Mouse (Mus musculus) left cerebral cortex, adult 18-20 months (tissue): ENCODE data around the gene Spata5. TPM values are rescaled to one million over a fixed set of nuclear protein-coding genes. Genes with fewer than 3 reads are reported as not detected.
A peak's percentile ranks its signal among the peaks of the same experiment; 100 is the strongest.

Experiments
- DNase-seq, 2 experiments: peaks; one replicate each; pipeline ENCODE4 v3.0.0; 2021 to 2022; ENCODE audit warnings: low spot score in 2 of 2, mixed read lengths in 1 of 2
- total RNA-seq, 2 experiments: library from RNA; stranded (reverse); gene quantifications; 2 replicates each; pipeline ENCODE4 v1.2.3; 2021

The Spata5 gene
- total RNA-seq, 2 experiments from 2014 or later = 24.0 to 32.8 TPM

GRCm38 (mm10) chr3:37420072-37420471 is 376 bp downstream of the Spata5 start, which contains the start of gene Nudt6:
TSS of gene Nudt6 (minus strand) at chr3:37420211.
- DNase-seq = peak; percentile 90 to 92

DNA sequence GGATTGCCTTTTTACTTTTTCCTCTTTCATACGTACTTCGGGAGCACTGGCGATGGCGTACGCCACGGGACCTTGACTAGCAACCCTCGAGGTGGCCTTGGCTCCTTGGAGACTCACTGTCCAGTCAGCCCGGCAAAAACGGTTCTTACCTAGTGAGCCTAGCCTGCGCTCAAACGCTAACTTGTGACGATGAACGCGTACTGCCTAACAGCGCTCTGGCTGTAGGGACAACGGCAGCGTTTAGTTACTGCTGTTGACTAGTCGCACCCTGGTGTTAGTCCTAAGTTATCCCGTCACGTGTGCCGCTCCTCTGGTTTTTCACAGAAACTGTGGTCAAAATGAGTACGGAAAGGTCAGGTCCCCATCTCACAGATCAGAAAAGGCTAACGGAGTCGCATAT is 945 bp downstream of the Spata5 start:
- DNase-seq = peak in 1 of 2 experiments; percentile 18

DNA sequence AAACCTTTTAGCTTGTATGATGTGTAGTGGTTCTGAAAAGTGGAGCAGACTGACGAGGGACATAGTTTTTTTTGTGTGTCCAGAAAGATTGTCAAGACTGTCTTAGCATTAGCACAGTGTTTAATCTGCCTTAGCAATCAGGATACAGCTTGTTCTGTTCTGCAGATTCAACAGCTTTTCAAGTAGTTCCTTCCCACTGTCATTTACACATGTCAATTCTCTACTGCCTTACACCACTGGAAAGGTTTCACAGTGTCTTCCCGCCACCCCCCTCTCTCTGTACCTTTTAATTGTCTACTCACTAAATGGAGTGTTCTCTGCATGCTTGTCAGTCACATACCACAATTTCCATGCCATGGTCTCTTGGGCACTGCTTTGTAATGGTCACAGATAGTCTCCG is 1.5 kb downstream of the Spata5 start:
- no peak for DNase-seq

- no peak for DNase-seq
Observed at GRCm38 (mm10) chr3:37426069-37426468, 6.4 kb downstream of the Spata5 start.

DNA sequence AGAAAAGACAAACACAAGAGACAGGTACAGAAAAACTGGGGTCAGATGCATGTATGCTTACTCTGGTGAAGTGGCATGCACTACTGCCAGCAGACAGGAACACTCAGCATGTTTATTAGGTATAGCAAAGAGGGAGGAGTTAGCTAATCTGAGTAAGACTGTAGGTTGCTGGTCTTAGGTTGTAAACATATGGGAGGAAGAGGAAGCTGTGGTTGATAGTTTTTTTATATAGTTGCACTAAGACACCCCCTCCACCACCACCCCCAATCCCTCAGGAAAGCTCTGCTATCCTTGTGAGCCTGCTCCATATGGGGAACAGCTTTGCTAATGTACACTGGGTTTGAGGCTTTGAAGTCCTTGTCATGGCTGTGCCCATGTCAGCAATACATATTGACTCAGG is 10.7 kb downstream of the Spata5 start:
- no peak for DNase-seq

GRCm38 (mm10) chr3:37439770-37440169 is 20.1 kb downstream of the Spata5 start:
- DNase-seq = no peak

DNA sequence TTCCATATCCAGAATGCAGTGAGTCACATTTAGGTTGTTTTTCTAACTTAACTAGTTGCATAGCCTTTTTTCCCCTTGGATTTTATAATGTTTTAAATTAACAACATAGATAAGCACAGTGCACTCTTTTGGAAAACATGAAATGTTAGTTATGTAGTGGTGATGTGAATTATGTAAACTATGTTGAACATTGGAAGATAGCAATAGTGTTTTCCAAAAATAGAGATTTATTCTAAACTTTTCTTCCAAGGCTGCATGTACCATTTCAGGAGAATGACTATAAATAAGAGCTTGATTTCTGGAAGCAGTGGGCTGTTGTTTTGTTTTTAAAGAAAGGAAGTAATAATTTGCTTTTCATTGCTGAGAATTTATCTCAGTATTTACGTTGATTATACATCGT is 23.7 kb downstream of the Spata5 start:
- DNase-seq = no peak

- no peak for DNase-seq
Observed at GRCm38 (mm10) chr3:37455992-37456391, 36.3 kb downstream of the Spata5 start.

- no peak for DNase-seq
Observed at GRCm38 (mm10) chr3:37468170-37468569, 48.5 kb downstream of the Spata5 start.

DNA sequence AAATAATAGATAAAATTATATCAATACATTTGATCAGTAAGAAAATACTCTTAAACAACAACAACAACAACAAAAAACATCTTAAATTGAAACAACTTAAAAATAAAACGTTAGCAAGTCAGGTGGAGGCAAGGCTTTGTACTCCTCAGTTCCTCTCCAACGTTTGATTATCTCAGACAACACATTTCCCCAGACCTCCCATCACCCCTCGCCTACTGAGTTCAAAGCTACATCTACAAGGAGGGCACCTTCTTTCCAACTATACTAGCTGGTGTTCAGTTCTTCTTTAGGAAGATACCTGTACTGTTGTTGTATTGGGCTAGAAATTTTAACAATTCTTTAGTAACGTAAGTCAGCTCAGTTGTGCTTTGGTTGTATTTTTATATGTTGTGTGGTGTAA is 49.7 kb downstream of the Spata5 start:
- DNase-seq = no peak

DNA sequence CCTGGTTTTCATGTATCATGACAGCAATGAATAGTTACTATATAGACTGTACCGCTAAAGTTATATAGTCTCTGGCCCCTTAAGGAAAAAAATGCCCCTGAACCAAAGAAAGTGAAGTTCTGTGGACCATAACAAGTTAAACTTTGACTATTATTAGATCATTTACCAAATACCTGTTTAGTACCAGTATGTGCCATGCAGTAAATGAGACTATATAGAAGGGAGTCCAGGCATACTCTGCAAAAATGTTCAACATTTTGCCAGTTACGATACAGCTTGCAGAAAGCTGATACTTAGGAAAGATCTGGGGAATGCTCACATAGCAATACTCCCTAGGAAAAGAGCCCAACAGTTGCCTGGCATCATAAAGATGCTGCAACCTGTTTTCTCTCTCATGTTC is 51.2 kb downstream of the Spata5 start:
- DNase-seq = no peak

DNA sequence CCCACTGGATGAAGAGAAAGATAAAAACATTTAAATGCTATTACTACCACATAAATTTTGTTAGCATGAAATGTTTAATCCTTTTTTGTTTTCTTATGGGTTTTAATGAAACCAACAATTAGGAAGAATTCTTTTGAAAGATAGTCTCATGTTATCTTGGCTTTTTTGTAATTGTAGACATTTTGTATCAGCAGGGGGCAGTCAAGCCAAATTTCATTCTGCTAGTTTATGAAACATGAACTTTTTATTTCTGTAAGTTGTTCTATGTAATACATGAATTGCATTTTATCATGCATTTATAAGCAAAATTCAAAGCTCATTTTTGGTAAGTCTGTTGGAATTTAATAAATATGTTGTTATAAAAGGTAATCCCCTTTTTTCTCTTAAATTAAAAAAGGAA is 52.8 kb downstream of the Spata5 start:
- peak in 1 of 2 experiments; percentile 38 for DNase-seq

GRCm38 (mm10) chr3:37476485-37476884 is 56.8 kb downstream of the Spata5 start:
- no peak for DNase-seq

GRCm38 (mm10) chr3:37477438-37478188 is 57.9 kb downstream of the Spata5 start:
- DNase-seq = no peak

- DNase-seq = no peak
Observed at GRCm38 (mm10) chr3:37479771-37480170, 60.1 kb downstream of the Spata5 start.

DNA sequence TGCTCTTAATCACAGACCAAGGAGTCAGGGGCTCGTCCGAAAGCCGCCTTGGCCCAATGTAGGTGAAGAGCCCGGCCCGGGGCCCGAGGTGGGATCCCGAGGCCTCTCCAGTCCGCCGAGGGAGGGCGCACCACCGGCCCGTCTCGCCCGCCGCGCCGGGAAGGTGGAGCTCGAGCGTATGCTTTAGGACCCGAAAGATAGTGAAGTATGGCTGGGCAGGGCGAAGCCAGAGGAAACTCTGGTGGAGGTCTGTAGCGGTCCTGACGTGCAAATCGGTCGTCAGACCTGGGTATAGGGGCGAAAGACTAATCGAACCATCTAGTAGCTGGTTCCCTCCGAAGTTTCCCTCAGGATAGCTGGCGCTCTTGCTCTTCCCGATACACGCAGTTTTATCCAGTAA is 61.6 kb downstream of the Spata5 start:
- no peak for DNase-seq

- DNase-seq = no peak
Observed at GRCm38 (mm10) chr3:37482720-37483119, 63.0 kb downstream of the Spata5 start.

- no peak for DNase-seq
Observed at GRCm38 (mm10) chr3:37483709-37484265, 64.1 kb downstream of the Spata5 start.

DNA sequence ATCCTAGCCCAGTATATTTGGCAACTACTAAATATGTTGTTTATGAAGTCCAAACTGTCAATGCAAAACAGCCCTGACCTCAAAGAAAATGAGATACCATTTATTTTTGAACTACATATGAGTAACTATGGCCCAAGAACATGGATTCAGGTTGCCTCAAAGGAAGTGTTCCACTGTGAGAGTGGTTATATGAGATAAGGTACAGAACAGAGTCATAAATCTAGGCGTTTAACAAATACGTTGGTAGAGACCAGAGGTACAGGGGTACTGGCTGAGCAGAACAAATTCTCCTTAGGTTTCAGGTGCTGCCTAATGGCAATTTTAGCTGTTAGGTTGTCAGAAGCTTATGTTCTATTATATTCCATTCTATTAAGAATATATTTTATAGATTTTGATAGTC is 67.9 kb downstream of the Spata5 start:
- no peak for DNase-seq

DNA sequence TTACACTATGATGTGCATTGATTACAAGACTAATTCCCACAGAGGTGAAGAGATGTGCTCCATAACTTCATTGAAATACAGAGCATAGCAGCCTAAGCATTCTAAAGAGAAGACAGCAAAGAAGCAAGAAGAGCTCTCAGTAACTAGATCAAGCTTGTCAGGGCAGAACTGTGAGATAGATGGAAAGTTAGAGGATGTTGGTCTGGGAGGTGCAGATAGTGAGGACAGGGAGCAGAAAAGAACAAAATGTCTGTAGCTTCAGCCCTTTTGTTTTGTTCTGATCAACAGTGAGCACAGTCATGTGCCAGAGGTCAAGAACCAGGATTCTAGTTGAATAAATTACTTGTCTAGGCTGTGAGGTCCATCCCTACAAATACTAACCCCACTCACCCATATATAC is 68.5 kb downstream of the Spata5 start:
- DNase-seq = no peak

GRCm38 (mm10) chr3:37490025-37490424 is 70.3 kb downstream of the Spata5 start:
- DNase-seq = no peak

DNA sequence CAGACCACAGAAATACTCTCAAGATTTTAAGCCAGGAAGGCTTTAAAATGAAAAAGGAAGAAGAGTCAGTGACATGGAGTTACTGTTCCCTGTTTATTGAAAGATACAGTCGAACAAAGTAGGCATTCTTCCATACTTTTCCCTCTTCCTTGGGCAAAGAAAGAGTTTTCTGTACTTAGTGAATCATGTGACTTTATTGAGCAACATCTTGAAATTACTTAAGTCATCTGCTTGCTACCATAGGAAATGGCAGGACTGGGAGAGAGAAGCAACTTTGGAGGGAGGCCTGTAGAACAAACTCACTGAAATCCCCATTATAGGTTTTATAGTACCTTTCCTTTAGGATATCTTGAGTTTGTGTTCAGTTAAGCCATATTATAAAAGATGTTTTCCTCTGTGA is 81.2 kb downstream of the Spata5 start:
- no peak for DNase-seq

GRCm38 (mm10) chr3:37502552-37502951 is 82.9 kb downstream of the Spata5 start:
- DNase-seq = no peak
